Mouse (Mus musculus) urinary bladder, postnatal 0 days (tissue): ENCODE data around the gene Nsfl1c. TPM values are rescaled to one million over a fixed set of nuclear protein-coding genes. Genes with fewer than 3 reads are reported as not detected.

Experiments
- polyA plus RNA-seq: library from polyadenylated mRNA; unstranded; fragments of >200 nt; fragmentation: Nextera tagmentation; extraction: Ambion mirVana; gene quantifications from 2 replicates; pipeline ENCODE4 v1.2.1, GENCODE M21; 2015

The Nsfl1c gene
- polyA plus RNA-seq = 113 and 129 TPM in 2 replicates

GRCm38 (mm10) chr2:151494035-151494803 is at the start of gene Nsfl1c:
Gene Nsfl1c, plus strand, starts transcription at chr2:151494182.

GRCm38 (mm10) chr2:151476053-151476452 is 17.9 kb upstream of the Nsfl1c start, which contains the start of gene 4921509C19Rik:
Gene 4921509C19Rik, minus strand, starts transcription at chr2:151476153.

GRCm38 (mm10) chr2:151542323-151543062 is 48.5 kb downstream of the Nsfl1c start, which contains the start of gene Fkbp1a:
Gene Fkbp1a, plus strand, starts transcription at chr2:151542483.

Other genes with a start within 250 kb of the Nsfl1c start
- gene 4921509C19Rik, start 18.0 kb upstream of the Nsfl1c start, polyA plus RNA-seq = not detected in 2 replicates
- 775 and 856 TPM in 2 replicates for gene Fkbp1a, start 48.3 kb downstream of the Nsfl1c start, polyA plus RNA-seq
- gene Sdcbp2, start 78.4 kb downstream of the Nsfl1c start, polyA plus RNA-seq = 23.5 and 24.9 TPM in 2 replicates
- 0.25 and 0.34 TPM in 2 replicates for gene Snph, start 138.4 kb downstream of the Nsfl1c start, polyA plus RNA-seq
- not detected in 2 replicates for gene Rad21l, start 174.4 kb downstream of the Nsfl1c start, polyA plus RNA-seq
- 0.22 and 0.26 TPM in 2 replicates for gene Tmem74b, start 207.8 kb downstream of the Nsfl1c start, polyA plus RNA-seq